Mouse (Mus musculus): Measurements from ENCODE around the gene Shh. TPM values are rescaled to one million over a fixed set of nuclear protein-coding genes. Genes with fewer than 3 reads are reported as not detected.
A peak's percentile ranks its signal among the peaks of the same experiment; 100 is the strongest.

Shh gene
- polyA plus RNA-seq, 1 experiment = not detected

- H3K27me3 ChIP-seq (replicated peaks) = peaks cover 87% of the 10 kb centered on the region
- no peaks in the 10 kb centered on the region for H3K36me3 ChIP-seq (replicated peaks; ENCODE audit: low read length)
- H3K9me3 ChIP-seq = 0 out of 2 replicates have a peak, but pooled peaks cover 5% of the 10 kb centered on the region
- H3K4me3 ChIP-seq (replicated peaks) = no peak overlapping the region
- H3K4me1 ChIP-seq = peaks cover 11% of the 10 kb centered on the region
- TF ChIP-seq FLI1 (IDR thresholded peaks at IDR 0.05; ENCODE audit: low read length) (no peak), GATA1 (IDR thresholded peaks at IDR 0.05; ENCODE audit: borderline replicate concordance, low read length) (no peak)
Measured at GRCm38 (mm10) chr5:28459456-28460225, 7.4 kb downstream of the Shh start.

- Histone ChIP-seq H3K4me1 (peaks cover 8% of the 10 kb centered on the region), H3K4me3 (replicated peaks) (no peak overlapping the region), H3K9me3 (0 out of 2 replicates have a peak, but pooled peaks cover 5% of the 10 kb centered on the region), H3K27me3 (replicated peaks) (peaks cover 81% of the 10 kb centered on the region), H3K36me3 (replicated peaks; ENCODE audit: low read length) (no peaks in the 10 kb centered on the region)
- no peak for TF ChIP-seq GATA1 (IDR thresholded peaks at IDR 0.05; ENCODE audit: borderline replicate concordance, low read length)
- no peak for TF ChIP-seq FLI1 (IDR thresholded peaks at IDR 0.05; ENCODE audit: low read length)
Measured at GRCm38 (mm10) chr5:28458821-28459240, 8.2 kb downstream of the Shh start.

- H3K4me3 ChIP-seq (replicated peaks) = peak overlapping the region; percentile 69
- H3K4me1 ChIP-seq = peaks cover 8% of the 10 kb centered on the region
- no peaks in the 10 kb centered on the region for H3K36me3 ChIP-seq (replicated peaks; ENCODE audit: low read length)
- H3K27me3 ChIP-seq (replicated peaks) = peaks cover 76% of the 10 kb centered on the region
- no peak for TF ChIP-seq GATA1 (IDR thresholded peaks at IDR 0.05; ENCODE audit: borderline replicate concordance, low read length)
- no peak for TF ChIP-seq FLI1 (IDR thresholded peaks at IDR 0.05; ENCODE audit: low read length)
- H3K9me3 ChIP-seq = 0 out of 2 replicates have a peak, but pooled peaks cover 5% of the 10 kb centered on the region
Measured at GRCm38 (mm10) chr5:28457921-28458641, 9.0 kb downstream of the Shh start.

DNA sequence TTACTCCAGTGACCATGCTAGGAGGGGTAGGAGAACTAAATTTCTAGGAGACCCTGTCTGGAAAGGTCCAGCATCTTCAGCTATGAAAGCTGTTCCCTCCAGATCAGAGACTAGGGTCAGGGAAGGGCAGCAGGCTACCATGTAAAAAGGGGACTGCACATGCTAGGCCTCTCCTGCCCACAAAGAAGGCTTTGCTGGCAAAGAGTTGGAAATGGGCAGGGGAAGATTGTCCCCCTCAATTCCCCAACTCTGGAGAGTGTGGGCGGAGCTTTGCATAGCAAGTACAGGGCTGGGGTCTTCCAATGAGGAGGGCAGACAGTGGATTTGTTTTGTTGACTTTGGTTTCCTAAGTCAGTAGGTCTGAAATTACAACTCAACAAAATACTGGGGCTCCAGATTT is 10.7 kb downstream of the Shh start:
- 0 out of 2 replicates have a peak, but pooled peaks cover 5% of the 10 kb centered on the region for H3K9me3 ChIP-seq
- H3K27me3 ChIP-seq (replicated peaks) = peaks cover 67% of the 10 kb centered on the region
- no peaks in the 10 kb centered on the region for H3K36me3 ChIP-seq (replicated peaks; ENCODE audit: low read length)
- H3K4me1 ChIP-seq = peaks cover 8% of the 10 kb centered on the region
- TF ChIP-seq GATA1 (IDR thresholded peaks at IDR 0.05; ENCODE audit: borderline replicate concordance, low read length) (no peak), FLI1 (IDR thresholded peaks at IDR 0.05; ENCODE audit: low read length) (no peak)
- H3K4me3 ChIP-seq (replicated peaks) = no peak overlapping the region

GRCm38 (mm10) chr5:28455721-28456120 is 11.3 kb downstream of the Shh start:
- no peaks in the 10 kb centered on the region for H3K36me3 ChIP-seq (replicated peaks; ENCODE audit: low read length)
- peaks cover 61% of the 10 kb centered on the region for H3K27me3 ChIP-seq (replicated peaks)

GRCm38 (mm10) chr5:28454546-28454945 is 12.5 kb downstream of the Shh start:
- H3K27me3 ChIP-seq (replicated peaks) = peaks cover 54% of the 10 kb centered on the region
- H3K4me3 ChIP-seq (replicated peaks) = no peak overlapping the region
- H3K9me3 ChIP-seq = 0 out of 2 replicates have a peak, but pooled peaks cover 5% of the 10 kb centered on the region
- no peak for TF ChIP-seq FLI1 (IDR thresholded peaks at IDR 0.05; ENCODE audit: low read length)
- no peak for TF ChIP-seq GATA1 (IDR thresholded peaks at IDR 0.05; ENCODE audit: borderline replicate concordance, low read length)
- no peaks in the 10 kb centered on the region for H3K36me3 ChIP-seq (replicated peaks; ENCODE audit: low read length)
- H3K4me1 ChIP-seq = peaks cover 8% of the 10 kb centered on the region

More at GRCm38 (mm10) chr5:28455721-28456120, 11.3 kb downstream of the Shh start:
- H3K4me3 ChIP-seq (replicated peaks) = no peak overlapping the region
- peaks cover 8% of the 10 kb centered on the region for H3K4me1 ChIP-seq
- no peak for TF ChIP-seq FLI1 (IDR thresholded peaks at IDR 0.05; ENCODE audit: low read length)
- no peak for TF ChIP-seq GATA1 (IDR thresholded peaks at IDR 0.05; ENCODE audit: borderline replicate concordance, low read length)
- H3K9me3 ChIP-seq = 0 out of 2 replicates have a peak, but pooled peaks cover 5% of the 10 kb centered on the region

DNA sequence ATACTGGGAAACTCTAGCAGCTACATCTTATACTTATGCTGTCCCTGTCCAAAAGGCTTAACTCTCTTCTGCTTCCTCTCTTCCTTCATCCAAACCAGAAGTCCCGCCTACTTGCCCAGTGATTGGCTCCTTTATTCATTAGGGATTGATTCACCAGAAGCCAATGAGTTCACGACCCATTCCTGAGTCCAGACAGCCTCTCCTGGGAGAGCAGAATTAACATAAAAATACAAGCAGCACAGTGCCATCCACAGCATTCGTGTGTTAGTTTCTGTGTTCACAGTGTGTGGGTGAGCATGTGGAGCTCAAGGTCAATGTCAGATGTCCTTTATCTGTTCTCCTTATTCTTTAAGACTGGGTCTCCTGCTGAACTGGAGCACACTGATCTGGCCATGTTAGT is 13.5 kb downstream of the Shh start:
- Histone ChIP-seq H3K4me3 (replicated peaks) (no peak overlapping the region), H3K9me3 (0 out of 2 replicates have a peak, but pooled peaks cover 5% of the 10 kb centered on the region), H3K27me3 (replicated peaks) (peaks cover 46% of the 10 kb centered on the region), H3K4me1 (peaks cover 8% of the 10 kb centered on the region), H3K36me3 (replicated peaks; ENCODE audit: low read length) (no peaks in the 10 kb centered on the region)
- TF ChIP-seq FLI1 (IDR thresholded peaks at IDR 0.05; ENCODE audit: low read length) = no peak
- no peak for TF ChIP-seq GATA1 (IDR thresholded peaks at IDR 0.05; ENCODE audit: borderline replicate concordance, low read length)

DNA sequence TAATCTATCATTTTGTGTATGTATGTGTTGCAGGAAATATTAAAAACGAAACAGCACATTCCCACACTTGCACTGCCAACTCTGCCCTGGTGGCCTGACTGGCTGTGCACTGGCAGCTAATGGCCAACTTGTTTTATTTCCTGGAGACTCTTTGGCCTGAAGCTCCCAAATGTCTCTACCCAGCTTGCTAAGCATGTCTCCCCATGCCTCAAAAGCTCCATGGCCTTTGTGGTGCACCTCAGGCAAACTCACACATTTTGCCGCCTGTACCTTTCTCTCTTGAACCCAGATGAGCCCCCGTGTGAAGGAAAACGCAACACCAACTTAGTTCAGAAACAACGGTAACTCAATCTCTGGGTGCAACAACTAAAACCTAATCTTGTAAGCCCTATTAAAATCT is 14.0 kb downstream of the Shh start:
- TF ChIP-seq GATA1 (IDR thresholded peaks at IDR 0.05; ENCODE audit: borderline replicate concordance, low read length) = no peak
- TF ChIP-seq FLI1 (IDR thresholded peaks at IDR 0.05; ENCODE audit: low read length) = no peak
- Histone ChIP-seq H3K36me3 (replicated peaks; ENCODE audit: low read length) (no peaks in the 10 kb centered on the region), H3K9me3 (0 out of 2 replicates have a peak, but pooled peaks cover 4% of the 10 kb centered on the region), H3K27me3 (replicated peaks) (peaks cover 45% of the 10 kb centered on the region), H3K4me1 (peaks cover 5% of the 10 kb centered on the region), H3K4me3 (replicated peaks) (no peak overlapping the region)

- peaks cover 33% of the 10 kb centered on the region for H3K27me3 ChIP-seq (replicated peaks)
- H3K9me3 ChIP-seq = no peaks in the 10 kb centered on the region
- H3K4me1 ChIP-seq = no peaks in the 10 kb centered on the region
- no peaks in the 10 kb centered on the region for H3K36me3 ChIP-seq (replicated peaks; ENCODE audit: low read length)
- no peak overlapping the region for H3K4me3 ChIP-seq (replicated peaks)
- TF ChIP-seq FLI1 (IDR thresholded peaks at IDR 0.05; ENCODE audit: low read length) = no peak
- no peak for TF ChIP-seq GATA1 (IDR thresholded peaks at IDR 0.05; ENCODE audit: borderline replicate concordance, low read length)
Measured at GRCm38 (mm10) chr5:28451053-28451638, 15.9 kb downstream of the Shh start.
